Mouse (Mus musculus) megakaryocyte-erythroid progenitor cell, adult 5-6 weeks (primary cell): ENCODE measurements around the gene Cdk17. TPM values are rescaled to one million over a fixed set of nuclear protein-coding genes. Genes with fewer than 3 reads are reported as not detected.

Experiments
- ATAC-seq: replicated peaks from 2 replicates; pipeline ENCODE4 v1.8.0; 2016; ENCODE audit warnings: mild to moderate bottlenecking, inconsistent platforms; ENCODE audit not compliant: severe bottlenecking, poor library complexity, low FRiP score, low TSS enrichment
- total RNA-seq, 2 experiments: library from RNA; stranded (forward) in 1 of 2; stranded (reverse) in 1 of 2; fragments of 200-1000, 215-1000 nt in 1 of 2; fragments of >200 nt in 1 of 2; fragmentation: Nextera tagmentation in 1 of 2; gene quantifications; 2 replicates each; pipeline ENCODE4 v1.2.3; 2014 to 2017

Cdk17 gene
- total RNA-seq, 2 experiments from 2014 or later: 48.0 to 69.4 TPM

- ATAC-seq: no peak
Observed at GRCm38 (mm10) chr10:93303231-93303630, 142.6 kb downstream of the Cdk17 start.

- ATAC-seq: no peak
Observed at GRCm38 (mm10) chr10:93305946-93306345, 145.3 kb downstream of the Cdk17 start.

- ATAC-seq: no peak
Observed at GRCm38 (mm10) chr10:93306367-93306766, 145.7 kb downstream of the Cdk17 start.

- ATAC-seq: peak; percentile 61
Observed at GRCm38 (mm10) chr10:93309131-93309933, 148.7 kb downstream of the Cdk17 start.

GRCm38 (mm10) chr10:93309934-93310621 is 149.4 kb downstream of the Cdk17 start:
- 0 out of 2 replicates have a peak, but pooled peaks have one; percentile 27 for ATAC-seq

- ATAC-seq: peak; percentile 36; the same call in 1 of the 2 replicates
Observed at GRCm38 (mm10) chr10:93310721-93311411, 150.2 kb downstream of the Cdk17 start, which contains the start of gene Elk3. Elk3 (minus strand) TSS chr10:93311135.

GRCm38 (mm10) chr10:93311576-93311975 is 150.9 kb downstream of the Cdk17 start:
- ATAC-seq: no peak

Other genes with a start within 250 kb of the Cdk17 start
- gene Cfap54, start 79.3 kb upstream of the Cdk17 start, total RNA-seq (2014; fragmentation: Nextera tagmentation): 1.4 and 1.6 TPM in 2 replicates
- 0.65 and 1.5 TPM in 2 replicates for gene Cfap54, start 79.3 kb upstream of the Cdk17 start, total RNA-seq (2017)
- gene Elk3, start 150.3 kb downstream of the Cdk17 start, total RNA-seq (2014; fragmentation: Nextera tagmentation): 8.7 and 8.9 TPM in 2 replicates
- gene Elk3, start 150.3 kb downstream of the Cdk17 start, total RNA-seq (2017): 6.8 and 7.2 TPM in 2 replicates